Mouse (Mus musculus): ENCODE results near the gene Mdfi.
"Not testable (repeated sequence)": the region's sequence is repeated elsewhere in the genome, so short reads cannot be mapped to it uniquely, and the experiment has no call there.

The Mdfi gene

DNA sequence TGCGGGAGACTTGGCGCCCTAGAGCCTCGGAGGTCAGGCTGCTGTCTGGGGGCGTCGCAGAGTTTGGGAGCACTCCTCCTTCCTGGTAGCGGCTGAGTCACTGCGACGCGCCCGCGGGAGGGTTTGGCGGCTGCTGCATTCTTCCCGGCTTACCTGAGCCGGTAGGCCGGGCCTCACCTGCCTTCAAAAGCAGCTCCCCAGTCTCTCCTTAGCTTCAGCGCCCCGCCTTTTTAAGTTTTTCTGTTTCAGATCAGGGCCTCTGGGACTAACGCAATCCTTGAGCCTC, at the start of gene Mdfi:
Gene Mdfi (minus strand): TSS at position 210 of the 286 bp plus-strand sequence.
- DNase-seq (ENCODE audit: low spot score in 2 of 2), result no peak

DNA sequence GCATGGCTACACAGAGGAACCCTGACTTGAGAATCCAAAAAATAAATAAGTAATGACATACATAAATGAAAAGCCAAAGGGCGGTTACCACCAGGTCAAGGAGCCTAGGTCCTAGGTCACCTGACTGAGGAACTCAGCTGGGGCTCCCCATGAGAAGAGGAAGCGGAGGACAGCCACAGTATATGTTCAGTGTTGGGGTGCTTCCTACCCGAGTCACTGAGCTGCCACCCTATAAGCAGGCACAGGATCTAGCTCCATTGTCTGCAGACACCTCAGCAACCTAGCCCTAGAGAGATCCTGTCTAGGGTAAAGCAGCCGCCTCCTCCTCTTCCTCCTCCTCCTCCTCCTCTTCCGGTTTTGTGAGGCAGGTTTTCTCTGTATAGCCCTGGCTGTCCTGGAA, 48.6 kb upstream of the Mdfi start:
- DNase-seq (ENCODE audit: low spot score in 2 of 2), result peak in 1 of 2 experiments; percentile 35

DNA sequence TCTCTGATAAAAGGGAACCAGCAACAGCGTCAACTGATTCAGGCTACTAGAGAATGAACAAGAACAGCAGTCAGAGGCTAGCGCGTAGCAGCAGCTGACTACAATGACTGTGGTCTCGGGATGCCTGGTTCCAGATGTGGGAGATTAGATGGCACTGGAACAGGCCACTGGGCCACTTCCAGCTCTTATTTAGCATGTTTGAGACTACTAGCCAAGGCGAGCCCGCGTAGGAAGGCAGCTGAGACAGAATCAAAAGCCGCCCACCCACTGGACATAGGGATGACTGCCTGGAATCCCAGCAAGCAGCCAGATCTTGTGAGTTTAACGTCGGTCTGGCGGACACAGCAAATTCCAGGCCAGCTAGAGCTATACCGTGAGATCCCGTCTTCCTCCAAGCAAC, 46.8 kb upstream of the Mdfi start:
- DNase-seq (ENCODE audit: low spot score in 2 of 2), result no peak

DNA sequence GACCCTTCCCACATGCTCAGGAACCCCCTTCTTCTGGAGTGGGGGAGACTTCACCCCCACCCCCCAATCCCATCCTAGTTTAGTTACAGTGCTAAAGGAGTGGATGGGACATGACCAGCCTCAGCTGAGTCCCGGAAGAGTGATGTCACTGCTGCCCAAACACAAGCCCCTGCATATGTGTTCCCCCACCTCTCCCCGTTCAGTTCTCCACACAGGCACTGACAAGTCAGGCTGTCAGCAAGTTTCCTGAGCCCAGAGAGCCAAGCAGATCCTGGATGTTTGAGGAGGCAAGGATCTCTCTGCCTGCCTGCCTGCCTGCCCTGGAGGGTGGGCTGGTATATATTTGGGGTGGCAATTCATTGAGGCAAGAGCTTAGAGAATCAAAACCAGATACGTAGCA, 44.7 kb upstream of the Mdfi start:
- DNase-seq (ENCODE audit: low spot score in 2 of 2), result no peak

DNA sequence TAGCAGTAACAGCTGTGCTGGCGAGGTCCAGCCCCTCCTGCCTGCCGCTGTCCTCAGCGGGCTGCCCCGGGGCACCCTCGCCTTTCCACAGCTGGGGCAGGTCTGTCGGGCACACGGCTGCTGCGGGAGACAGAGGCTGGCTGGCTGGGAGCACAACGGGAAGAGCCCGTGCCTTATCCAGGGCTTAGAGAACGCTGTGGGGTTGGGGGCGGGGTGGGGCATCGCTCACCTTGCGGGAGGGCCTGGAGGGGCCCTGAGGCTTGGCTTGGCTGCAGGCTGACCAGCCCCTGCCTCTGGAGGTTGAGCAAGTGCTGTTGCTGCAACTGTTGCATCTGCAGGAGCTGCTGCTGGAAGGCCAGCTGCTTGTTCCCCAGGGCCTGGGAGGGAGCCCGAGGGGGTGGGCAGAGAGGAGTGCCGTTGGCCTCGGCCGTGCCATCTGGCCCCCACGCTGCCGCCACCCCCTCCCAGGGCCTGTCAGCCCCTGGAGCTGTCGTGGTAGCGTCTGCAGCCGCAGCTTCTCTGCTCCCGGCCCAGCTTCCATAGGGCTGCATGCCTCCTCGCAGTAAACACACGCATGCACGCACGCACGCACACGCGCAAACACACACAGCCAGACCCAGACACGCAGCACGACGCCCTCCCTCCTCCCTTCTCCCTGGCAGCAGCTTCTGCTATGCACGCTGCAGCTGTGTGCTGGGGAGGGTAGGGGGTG, 44.0 kb upstream of the Mdfi start:
- no peak for DNase-seq (ENCODE audit: low spot score in 2 of 2)

DNA sequence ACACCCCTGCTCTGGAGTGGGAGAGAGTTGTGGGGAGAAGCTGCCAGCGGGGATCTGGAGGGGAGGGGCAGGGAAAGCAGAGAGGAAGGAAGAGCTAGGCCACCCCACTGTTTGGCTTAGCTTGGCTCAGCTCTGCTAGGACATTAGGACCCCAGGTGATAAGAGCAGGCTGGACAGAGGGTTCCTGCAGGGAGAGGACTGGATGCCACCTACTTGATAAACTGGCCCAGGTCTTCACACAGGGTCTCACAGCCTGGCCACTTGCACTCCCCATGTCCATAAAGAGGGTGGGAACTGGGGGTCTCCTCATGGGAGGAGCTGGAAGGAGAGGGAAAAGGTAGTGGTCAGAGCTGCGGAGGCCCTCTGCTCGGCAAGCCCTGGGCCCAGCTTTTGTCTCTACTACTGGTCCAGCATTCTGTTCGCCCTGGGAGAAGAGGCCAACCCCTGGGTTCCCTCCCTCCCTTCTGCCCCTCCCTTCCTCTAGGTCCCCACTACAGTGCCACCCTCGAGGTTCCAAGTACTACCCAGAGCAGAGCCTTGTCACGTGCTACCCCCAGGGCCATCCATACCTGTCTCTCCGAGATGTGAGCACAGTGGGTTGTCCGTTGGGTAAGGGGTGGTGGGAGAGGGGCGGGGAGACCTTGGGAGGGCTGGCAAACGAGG, 43.4 kb upstream of the Mdfi start:
- DNase-seq (ENCODE audit: low spot score in 2 of 2), result no peak

DNA sequence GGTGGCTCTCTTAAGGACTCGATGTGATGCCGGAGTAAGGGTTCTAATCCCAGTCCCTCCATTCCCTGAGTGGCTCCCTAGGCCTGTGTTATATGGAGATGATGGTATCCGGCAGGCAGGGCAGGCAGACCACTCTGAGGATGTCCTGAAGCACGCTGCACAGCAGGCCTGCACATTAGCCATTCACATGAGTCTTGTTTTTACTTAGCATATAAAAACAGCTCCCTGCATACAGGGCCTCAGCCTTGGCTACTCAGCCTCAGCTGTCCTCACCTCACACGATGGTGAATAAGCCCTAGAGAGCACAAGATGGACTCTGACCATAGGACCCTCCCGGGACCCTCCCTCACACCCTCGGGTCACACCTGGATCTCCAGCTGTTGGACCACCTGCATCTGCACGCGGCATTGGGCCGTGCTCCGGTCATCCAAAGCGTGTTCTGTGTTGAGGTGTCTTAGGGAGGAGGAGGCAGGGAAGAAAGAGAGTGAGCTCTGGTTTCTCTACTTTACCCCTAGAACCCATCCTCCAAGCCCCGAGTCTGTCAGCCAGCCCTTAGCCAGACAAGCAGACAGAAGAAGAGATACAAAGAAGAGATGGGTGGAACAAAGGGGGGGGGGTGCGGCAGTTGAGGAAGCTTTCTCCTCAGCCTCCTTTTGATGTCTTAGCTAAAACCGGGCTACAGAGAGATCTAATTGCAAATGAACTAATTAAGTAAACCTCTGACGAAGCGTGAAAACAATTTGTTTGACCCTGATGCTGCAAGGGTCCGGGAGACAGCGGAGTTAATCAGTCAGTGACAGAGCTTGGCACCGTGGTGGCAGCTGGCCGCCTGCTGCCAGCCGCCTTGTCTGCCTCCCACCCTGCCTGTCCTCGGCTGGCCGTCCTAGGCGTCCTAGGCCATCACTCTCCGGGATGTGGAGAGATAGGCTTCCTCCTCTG, 42.6 kb upstream of the Mdfi start:
- no peak for DNase-seq (ENCODE audit: low spot score in 2 of 2)

DNA sequence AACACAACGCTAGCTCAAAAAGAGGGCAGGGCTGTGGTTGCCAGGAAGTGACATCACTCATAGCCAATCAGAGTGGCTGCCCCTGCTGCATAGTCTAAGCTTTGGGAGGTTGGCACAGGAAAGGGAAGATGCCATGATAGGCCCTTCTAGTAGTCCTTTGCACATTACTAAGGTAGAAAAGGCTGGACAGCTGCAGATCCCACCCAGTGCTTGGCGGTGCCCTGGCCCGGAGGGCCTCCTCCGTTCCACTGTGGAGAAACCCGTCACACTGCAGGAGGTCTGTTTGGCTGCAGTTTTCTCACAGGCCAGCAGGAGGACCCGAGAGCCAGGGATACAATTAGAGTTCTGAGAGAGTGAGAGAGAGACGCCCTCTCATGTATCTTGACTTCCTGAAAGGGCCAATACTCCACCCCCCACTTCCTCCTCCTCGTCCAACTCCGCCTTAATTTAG, 38.9 kb upstream of the Mdfi start:
- DNase-seq (ENCODE audit: low spot score in 2 of 2), result peak; percentile 87 to 88

DNA sequence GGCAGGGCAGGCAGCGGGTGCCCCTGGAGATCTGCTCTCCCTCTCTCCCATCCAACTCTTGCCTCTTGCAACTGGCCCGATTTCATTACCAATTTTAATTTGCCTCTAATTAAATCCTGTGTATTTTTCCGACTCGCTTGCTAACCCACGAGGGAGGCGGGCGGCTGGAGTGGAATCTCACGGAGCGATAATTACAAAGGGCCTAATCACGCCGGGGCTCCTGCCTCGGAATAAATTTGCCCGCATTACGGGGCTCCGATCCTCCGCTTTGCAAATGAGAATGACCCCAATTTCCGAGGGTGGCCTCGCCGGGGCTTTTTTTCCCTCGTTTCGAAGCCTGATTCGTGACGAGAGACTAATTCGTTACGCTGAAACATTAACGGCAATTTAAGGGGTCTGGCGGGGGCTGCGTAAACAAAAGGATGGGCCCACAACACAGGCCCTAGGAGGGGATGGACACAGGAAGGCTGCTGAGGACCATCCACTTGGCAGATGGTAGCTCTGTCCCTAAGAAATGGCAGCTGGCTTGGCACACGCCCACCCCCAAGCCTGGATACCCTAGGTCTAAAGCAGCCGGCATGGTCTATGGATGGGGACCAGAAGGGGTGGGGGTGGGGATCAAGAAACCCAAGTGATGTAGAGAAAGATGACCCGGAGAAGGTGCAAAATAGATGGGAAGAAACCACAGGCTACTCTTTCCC, 38.0 kb upstream of the Mdfi start:
- DNase-seq (ENCODE audit: low spot score in 2 of 2), result no peak

DNA sequence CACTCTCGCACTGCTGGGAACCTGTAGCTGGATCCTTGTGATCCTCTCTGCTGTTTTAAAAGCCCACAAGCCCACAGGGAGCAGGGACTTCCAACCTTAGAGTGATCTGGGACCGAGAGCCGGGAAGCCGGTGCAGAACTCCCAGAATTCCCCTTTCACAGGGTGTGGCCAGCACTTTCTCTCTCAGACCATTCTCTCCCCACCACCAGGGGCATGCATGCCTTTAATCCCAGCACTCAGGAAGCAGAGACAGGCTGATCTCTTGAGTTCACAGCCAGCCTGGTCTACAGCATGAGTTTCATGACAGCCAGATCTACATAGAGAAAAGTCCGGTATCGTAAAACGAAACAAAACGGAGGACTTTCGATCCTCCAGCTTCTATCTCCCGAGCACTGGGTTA, 35.4 kb upstream of the Mdfi start:
- no peak for DNase-seq (ENCODE audit: low spot score in 2 of 2)

DNA sequence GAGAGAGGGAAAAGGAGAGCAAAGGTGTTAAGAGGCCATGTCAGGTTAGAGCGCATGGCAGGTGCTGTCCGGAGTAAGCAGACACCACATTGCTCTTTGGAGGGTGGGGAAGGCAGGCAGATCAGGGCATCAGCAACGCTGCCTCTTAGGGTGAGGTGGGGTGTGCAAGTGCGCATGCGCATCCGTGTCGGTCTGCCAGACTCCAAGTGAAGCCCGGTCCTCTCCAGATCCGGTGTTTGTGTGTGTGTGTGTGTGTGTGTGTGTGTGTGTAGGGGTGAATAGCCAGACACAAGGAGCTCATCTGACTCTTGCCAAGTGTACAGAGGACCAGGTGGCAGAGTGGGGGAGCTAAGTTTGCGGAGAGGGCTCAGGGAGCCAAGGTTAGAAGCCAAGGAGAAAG, 31.5 kb upstream of the Mdfi start:
- no peak for DNase-seq (ENCODE audit: low spot score in 2 of 2)

DNA sequence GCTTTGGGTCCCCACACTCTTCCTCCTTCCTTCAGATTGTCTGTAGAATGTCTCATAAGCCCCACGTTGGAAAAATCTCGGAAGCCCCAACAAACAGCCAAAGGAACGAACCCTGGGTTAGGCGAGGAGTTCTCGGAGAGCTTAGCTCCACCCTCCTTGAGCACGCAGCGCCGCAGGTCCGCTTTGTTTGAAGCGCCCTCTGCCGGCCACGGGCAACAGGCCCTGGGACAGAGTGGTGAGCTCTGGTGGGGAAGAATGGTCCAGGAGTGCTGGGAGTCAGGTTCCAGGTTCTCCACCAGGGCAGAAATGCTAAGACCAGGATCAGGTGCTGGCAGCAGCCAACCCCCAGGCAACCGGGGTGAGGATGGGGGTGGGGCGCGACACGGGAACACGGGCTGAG, 30.0 kb upstream of the Mdfi start:
- peak; percentile 74 to 92 for DNase-seq (ENCODE audit: low spot score in 2 of 2)

DNA sequence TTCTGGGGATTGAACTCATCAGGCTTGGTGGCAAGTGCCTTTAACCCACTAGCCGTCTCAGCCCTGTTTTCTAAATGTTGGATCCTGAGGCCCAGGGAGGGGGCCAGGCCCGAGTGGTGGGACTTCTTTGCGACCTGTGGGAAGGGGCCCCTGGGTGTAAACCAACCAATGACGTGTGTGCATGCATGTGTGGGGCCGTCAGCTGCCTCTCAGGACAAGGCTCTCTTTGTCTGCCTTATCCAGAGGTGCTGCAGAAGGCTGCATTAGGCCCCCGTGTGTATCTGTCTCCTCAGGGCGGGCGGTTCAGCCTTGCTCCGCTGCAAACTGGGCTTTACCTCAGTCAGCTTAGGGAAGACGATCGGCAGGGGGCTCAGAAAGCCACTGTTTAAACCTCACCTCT, 28.9 kb upstream of the Mdfi start:
- DNase-seq (ENCODE audit: low spot score in 2 of 2), result no peak

DNA sequence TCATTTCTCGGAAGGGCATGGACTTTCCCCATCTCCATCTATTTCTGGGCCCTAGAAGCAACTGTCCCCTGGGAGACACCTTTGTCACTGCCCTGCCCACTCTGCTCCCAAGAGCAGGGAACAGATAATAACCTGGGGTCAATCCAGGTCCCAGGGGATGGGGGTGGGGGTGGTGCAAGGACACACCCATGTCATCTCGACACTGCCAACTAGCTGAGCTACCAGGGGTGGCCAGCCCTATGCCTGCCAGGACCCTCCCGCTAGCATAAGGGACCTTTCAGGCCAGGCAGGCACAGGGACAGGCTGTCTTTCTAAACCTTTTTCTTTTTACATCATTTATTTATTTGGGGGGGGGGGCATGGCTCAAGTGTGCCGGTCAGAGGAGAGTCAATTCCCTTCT, 28.5 kb upstream of the Mdfi start:
- DNase-seq (ENCODE audit: low spot score in 2 of 2), result no peak

DNA sequence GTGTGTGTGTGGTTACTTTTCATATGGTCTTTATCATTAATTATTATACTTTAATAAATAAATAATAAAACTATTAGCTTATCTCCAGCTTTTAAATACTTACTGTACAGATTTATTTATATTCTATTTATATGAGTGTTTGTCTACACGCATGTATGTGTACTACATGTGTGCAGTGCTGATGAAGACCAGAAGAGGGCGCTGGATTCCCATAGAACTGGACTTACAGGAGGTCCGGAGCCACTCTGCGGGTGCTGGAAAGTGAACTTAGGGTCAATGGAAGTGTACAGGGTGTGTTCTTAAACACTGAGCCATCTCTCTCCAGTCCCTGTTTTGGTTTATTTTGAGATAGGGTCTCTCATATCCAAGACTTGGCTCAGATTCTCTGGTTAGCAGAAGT, 21.1 kb upstream of the Mdfi start:
- DNase-seq (ENCODE audit: low spot score in 2 of 2), result no peak

DNA sequence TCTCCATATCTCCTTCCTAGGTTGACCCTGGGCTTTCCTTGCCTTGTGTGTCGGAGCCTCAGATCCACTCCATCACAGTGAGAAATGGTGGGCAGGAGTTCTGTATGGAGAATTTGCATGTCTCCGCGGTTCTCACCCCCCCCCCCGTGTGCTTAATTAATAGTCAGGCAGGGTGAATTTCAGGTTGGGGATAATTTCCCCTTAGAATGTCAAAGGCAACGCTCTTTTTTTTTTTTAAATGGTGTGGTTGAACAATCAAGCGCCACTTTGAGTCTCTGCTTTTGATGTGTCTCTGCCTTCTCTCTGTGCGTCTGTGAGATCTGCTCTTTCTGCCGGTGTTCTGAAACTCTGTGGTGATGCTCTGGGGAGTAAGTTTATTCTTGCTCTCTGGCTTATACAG, 20.4 kb upstream of the Mdfi start:
- DNase-seq (ENCODE audit: low spot score in 2 of 2), result no peak

DNA sequence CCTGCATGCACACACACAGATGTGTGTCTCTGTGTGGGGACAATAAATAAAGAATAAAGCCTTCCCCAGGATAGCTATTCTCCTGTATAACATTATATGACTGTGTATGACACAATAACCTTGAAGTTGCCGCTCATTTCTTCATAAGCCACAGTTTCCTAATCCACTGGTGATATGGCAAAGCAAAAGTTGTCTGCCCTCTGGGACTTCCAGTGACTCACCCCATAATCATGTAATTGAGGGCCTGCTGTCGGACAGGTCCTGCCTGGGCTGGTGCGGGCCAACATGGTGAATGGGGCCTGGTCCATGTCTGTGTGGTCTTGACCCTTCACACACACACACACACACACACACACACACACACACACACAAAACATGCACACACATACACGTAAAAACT, 19.3 kb upstream of the Mdfi start:
- no peak for DNase-seq (ENCODE audit: low spot score in 2 of 2)

DNA sequence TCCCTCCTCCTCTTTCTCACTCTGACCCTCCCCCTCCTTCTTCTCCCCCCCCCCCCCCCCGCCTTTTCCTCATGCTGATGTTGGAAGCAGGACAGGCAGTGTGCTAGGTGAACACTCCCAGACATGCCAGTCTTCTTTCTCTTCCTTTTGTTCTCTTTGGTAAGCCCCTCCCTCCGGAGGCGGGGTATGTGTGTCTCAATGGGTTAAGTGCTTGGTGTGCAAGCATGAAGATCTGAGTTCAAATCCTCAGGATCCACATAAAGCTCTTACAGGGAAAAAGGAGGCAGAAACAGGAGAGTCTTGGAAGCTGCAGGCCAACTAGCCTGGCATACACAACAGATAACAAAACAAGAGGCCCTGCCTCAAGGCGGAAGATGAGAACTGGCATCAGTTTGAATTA, 18.8 kb upstream of the Mdfi start:
- no peak for DNase-seq (ENCODE audit: low spot score in 2 of 2)

DNA sequence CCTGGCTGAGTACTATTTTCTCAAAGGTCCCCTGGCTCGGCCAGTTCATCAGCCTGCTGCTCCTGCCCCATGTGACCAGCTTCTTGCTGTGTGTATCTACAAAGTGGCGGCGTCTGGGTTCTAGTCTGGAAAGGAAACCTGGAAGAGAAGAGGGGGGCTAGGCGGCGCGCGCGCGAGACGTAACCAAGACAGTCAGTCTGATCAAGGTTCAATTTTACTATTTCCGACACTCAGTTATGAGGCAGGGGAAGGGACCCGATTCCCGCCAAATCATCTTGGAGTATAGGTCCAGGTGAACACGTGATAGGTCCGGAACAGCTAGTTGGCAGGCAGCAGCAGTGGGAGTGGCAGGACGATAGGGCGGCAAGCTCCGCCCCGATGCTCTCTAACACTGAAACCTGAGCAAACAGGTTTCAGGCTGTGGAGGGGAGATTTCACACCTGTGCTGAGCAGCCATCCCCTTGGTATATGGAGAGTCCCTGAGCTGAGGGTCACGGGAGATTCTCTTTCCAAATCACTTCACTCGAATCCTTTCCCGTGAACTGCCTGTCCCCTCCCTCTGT, 17.4 kb upstream of the Mdfi start:
- not testable (repeated sequence) for DNase-seq (ENCODE audit: low spot score in 2 of 2)

DNA sequence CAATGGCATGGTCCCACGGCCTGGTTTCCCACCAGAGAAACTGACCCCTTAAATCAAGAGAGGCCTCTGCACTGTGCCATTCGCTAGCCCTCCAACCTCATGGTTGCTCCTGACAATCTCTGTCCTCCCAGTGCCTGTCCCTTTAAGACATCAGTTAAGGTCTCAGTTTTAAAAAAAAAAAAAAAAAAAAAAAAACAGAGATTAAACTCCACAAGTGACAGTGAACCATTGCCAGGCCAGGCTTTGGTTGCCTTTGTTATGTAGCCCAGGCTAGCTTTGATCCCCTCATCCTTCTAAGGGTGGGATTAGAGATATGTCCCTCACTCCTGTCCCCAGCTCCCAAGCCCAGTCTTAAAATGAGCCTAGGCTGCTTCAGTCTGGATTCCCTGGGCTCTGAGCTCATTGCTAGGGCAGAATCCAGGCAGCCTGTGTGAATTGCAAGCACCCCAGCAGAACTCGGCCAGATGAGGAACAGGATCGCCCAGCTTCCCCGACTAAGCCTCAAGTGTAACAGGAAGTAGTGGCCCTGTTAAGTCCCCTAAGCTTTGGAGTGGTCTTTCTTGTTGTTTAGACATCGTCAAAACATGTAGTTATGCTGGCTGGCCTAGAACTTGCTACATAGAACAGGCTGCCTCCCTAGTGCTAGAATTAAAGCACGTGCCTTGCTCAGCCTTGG, 16.3 kb upstream of the Mdfi start:
- no peak for DNase-seq (ENCODE audit: low spot score in 2 of 2)

DNA sequence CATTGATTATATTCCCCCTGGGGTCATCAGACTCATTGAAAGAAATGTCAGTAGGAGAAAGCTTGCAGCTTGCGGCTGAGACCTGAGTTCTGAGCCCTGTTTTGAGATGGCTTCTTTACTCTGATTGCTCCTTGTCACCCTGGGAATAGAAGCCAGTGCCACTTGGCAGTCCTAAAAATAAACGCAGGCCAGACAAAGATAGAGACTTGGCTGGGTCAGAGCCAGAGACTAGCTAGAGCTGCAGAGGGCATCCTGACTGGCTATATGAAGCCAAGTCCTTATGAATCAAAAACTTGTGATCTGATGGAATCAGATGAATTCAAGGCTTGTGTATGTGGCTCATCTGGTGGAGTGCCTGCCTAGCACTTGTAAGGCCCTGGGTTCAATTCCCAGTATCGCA, 15.5 kb upstream of the Mdfi start:
- no peak for DNase-seq (ENCODE audit: low spot score in 2 of 2)

All from thymus, postnatal 10 days (tissue).